8 mouse cellular contexts compared by ENCODE assay signal in the genomic region with DNA sequence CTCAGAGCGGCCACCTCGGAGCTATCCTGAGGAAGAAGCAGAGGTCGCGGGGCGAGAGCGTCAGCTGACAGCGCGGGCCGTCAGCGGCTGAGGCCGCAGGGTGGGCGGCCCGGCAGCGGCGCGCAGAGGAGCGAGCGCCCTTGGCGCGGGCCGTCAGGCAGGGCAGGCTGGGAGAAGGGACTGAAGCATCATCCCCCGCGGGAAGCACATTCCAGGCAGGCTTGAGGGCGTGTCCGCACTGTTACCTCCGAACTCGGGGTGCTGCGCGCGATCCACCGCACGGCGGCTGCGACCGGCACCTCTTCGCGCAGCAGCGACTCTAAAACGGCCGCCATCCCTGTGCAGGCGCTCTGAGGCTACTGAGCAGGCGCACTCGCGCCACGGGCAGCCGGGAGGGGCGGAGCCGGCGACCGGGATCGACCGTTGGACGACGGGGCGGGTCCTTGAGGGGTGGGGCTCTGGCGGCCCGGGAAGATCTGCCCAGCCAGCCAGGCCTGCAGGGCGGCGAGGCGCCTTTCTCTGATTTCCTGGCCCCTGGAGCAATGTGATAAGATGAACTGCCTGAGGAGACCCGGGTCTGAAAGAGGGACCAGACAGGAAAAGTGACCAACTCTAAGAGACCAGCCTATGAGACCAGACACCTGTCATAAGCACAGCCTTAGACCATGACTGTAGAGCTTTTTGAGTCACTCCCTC.
A peak's percentile ranks its signal among the peaks of the same experiment; 100 is the strongest.
DNase-seq lines count a peak whose midpoint lies in the region; ATAC-seq and TF ChIP-seq lines count a peak whose summit lies in the region.

No protein-coding gene starts in this region.

- peak overlapping the region; percentile 84 for H3K9ac ChIP-seq in heart, embryonic 11.5 days (ENCODE audit: low read depth, low read length)
- peak overlapping the region; percentile 93 for H3K9ac ChIP-seq in kidney, embryonic 16.5 days (replicated peaks; ENCODE audit: low read length)
- H3K9ac ChIP-seq in liver, adult 2 months (ENCODE audit: low read depth, low read length), result peak overlapping the region; percentile 87

- no peaks in the 10 kb centered on the region; the same call in 1 of the 2 replicates for H3K79me2 ChIP-seq in liver, adult 2 months (ENCODE audit: control insufficient read depth, insufficient read depth, low read length)
- H3K79me2 ChIP-seq in myocyte (ENCODE audit: control insufficient read depth, insufficient read depth), result peaks cover 29% of the 10 kb centered on the region

- peak overlapping the region; percentile 84 for H3K4me3 ChIP-seq in bone marrow macrophage, adult 2 months (ENCODE audit: insufficient read depth, low read length)
- peak overlapping the region; percentile 86 for H3K4me3 ChIP-seq in embryonic fibroblast, embryonic 13.5 days (ENCODE audit: insufficient read depth, low read length)
- H3K4me3 ChIP-seq in heart, embryonic 11.5 days (ENCODE audit: low read depth, low read length), result peak overlapping the region; percentile 82
- peak overlapping the region; percentile 90 for H3K4me3 ChIP-seq in kidney, embryonic 16.5 days (ENCODE audit: low read length)
- H3K4me3 ChIP-seq in liver, adult 2 months (ENCODE audit: insufficient read depth, low read depth, low read length), result peak overlapping the region; percentile 89
- peak overlapping the region; percentile 63 for H3K4me3 ChIP-seq in myocyte

- no peak for TF ChIP-seq CTCF in bone marrow macrophage, adult 2 months (IDR thresholded peaks at IDR 0.05; ENCODE audit: low read depth, low read length)
- no peak for TF ChIP-seq CTCF in embryonic fibroblast, embryonic 13.5 days (IDR thresholded peaks at IDR 0.05; ENCODE audit: borderline replicate concordance, insufficient read depth, low read length)
- TF ChIP-seq CTCF in liver, adult 2 months (IDR thresholded peaks at IDR 0.05; ENCODE audit: low read depth, low read length), result peak; percentile 9; the same call in 1 of the 2 replicates

- H3K36me3 ChIP-seq in heart, embryonic 11.5 days (ENCODE audit: control insufficient read depth, insufficient read depth, low read length), result peaks cover 12% of the 10 kb centered on the region
- H3K36me3 ChIP-seq in kidney, embryonic 16.5 days (ENCODE audit: insufficient read depth, low read length), result peaks cover 23% of the 10 kb centered on the region
- H3K36me3 ChIP-seq in liver, adult 2 months (ENCODE audit: control insufficient read depth, insufficient read depth, low read length), result peaks cover 15% of the 10 kb centered on the region
- H3K36me3 ChIP-seq in myocyte (ENCODE audit: control insufficient read depth, insufficient read depth), result peaks cover 12% of the 10 kb centered on the region
- H3K36me3 ChIP-seq in splenic B cell, adult 2 months (ENCODE audit: control insufficient read depth, insufficient read depth, low read length, poor library complexity, severe bottlenecking), result no peaks in the 10 kb centered on the region; the same call in 1 of the 2 replicates

- H3K27ac ChIP-seq in bone marrow macrophage, adult 2 months (ENCODE audit: insufficient read depth, low read depth, low read length), result peak overlapping the region; percentile 38
- peak overlapping the region; percentile 62 for H3K27ac ChIP-seq in embryonic fibroblast, embryonic 13.5 days (ENCODE audit: insufficient read depth, low read length)
- H3K27ac ChIP-seq in heart, embryonic 11.5 days (ENCODE audit: low read depth, low read length), result peak overlapping the region; percentile 94
- H3K27ac ChIP-seq in kidney, embryonic 16.5 days (ENCODE audit: low read length), result peak overlapping the region; percentile 88
- H3K27ac ChIP-seq in liver, adult 2 months (replicated peaks; ENCODE audit: insufficient read depth, low read depth, low read length), result peak overlapping the region; percentile 69

- peaks cover 10% of the 10 kb centered on the region; the same call in 1 of the 2 replicates for H3K4me1 ChIP-seq in bone marrow macrophage, adult 2 months (ENCODE audit: control insufficient read depth, insufficient read depth, low read length)
- peaks cover 4% of the 10 kb centered on the region for H3K4me1 ChIP-seq in embryonic fibroblast, embryonic 13.5 days (ENCODE audit: control insufficient read depth, insufficient read depth, low read length)
- peaks cover 24% of the 10 kb centered on the region for H3K4me1 ChIP-seq in heart, embryonic 11.5 days (ENCODE audit: control insufficient read depth, insufficient read depth, low read length)
- peaks cover 27% of the 10 kb centered on the region for H3K4me1 ChIP-seq in kidney, embryonic 16.5 days (ENCODE audit: insufficient read depth, low read length)
- peaks cover 7% of the 10 kb centered on the region for H3K4me1 ChIP-seq in liver, adult 2 months (ENCODE audit: control insufficient read depth, insufficient read depth, low read length)

- no peaks in the 10 kb centered on the region for H3K27me3 ChIP-seq in heart, embryonic 11.5 days (ENCODE audit: control insufficient read depth, insufficient read depth, low read length)
- H3K27me3 ChIP-seq in kidney, embryonic 16.5 days (ENCODE audit: insufficient read depth, low read length), result no peaks in the 10 kb centered on the region
- H3K27me3 ChIP-seq in liver, adult 2 months (ENCODE audit: control insufficient read depth, insufficient read depth, low read length), result no peaks in the 10 kb centered on the region
- H3K27me3 ChIP-seq in myocyte (ENCODE audit: control insufficient read depth, insufficient read depth, insufficient read length), result no peaks in the 10 kb centered on the region
- no peaks in the 10 kb centered on the region for H3K27me3 ChIP-seq in splenic B cell, adult 2 months (ENCODE audit: control insufficient read depth, insufficient read depth, low read length, poor library complexity, severe bottlenecking)

- peak; percentile 96 for DNase-seq in A20 (ENCODE audit: low read depth, low spot score)
- DNase-seq in liver, adult 2 months (ENCODE audit: extremely low read depth, low read depth, low spot score), result peak; percentile 76
- DNase-seq in splenic B cell, adult 2 months (ENCODE audit: low read depth, low spot score), result peak; percentile 94

- peak overlapping the region; percentile 62 for H3ac ChIP-seq in myocyte (ENCODE audit: control insufficient read depth, insufficient read length)

- no peaks in the 10 kb centered on the region for H3K9me3 ChIP-seq in heart, embryonic 11.5 days (replicated peaks; ENCODE audit: control insufficient read depth, low read length)
- no peaks in the 10 kb centered on the region for H3K9me3 ChIP-seq in kidney, embryonic 16.5 days (ENCODE audit: low read length)

- H3K4me2 ChIP-seq in heart, embryonic 11.5 days, result peak overlapping the region; percentile 100
- peak overlapping the region; percentile 75 for H3K4me2 ChIP-seq in kidney, embryonic 16.5 days (replicated peaks; ENCODE audit: low read depth, low read length)
- H3K4me2 ChIP-seq in myocyte (ENCODE audit: low read depth), result peak overlapping the region; percentile 92

- under 1% methylated on average over 61 of the region's 61 CpGs for WGBS in heart, embryonic 11.5 days (ENCODE audit: insufficient replicate concordance)
- under 1% methylated on average over 60 of the region's 61 CpGs for WGBS in kidney, embryonic 16.5 days
- WGBS in liver, adult 2 months, result 0% methylated on average over 60 of the region's 61 CpGs

- no peak for TF ChIP-seq POLR2A in bone marrow macrophage, adult 2 months (IDR thresholded peaks at IDR 0.05; ENCODE audit: borderline replicate concordance, low read depth, low read length)
- peak; percentile 90 for TF ChIP-seq POLR2A in embryonic fibroblast, embryonic 13.5 days (IDR thresholded peaks at IDR 0.05; ENCODE audit: low read depth, low read length)
- peak; percentile 86 for TF ChIP-seq POLR2A in liver, adult 2 months (IDR thresholded peaks at IDR 0.05; ENCODE audit: extremely low read depth, insufficient read depth, low read length)
- peak; percentile 95 for TF ChIP-seq POLR2A in myocyte (IDR thresholded peaks at IDR 0.05; ENCODE audit: insufficient read length, low read depth)

- peak; percentile 95 for ATAC-seq in heart, embryonic 11.5 days (replicated peaks; ENCODE audit: insufficient number of reproducible peaks, low FRiP score, low TSS enrichment)
- ATAC-seq in kidney, embryonic 16.5 days (ENCODE audit: low FRiP score, low TSS enrichment), result peak; percentile 98

TF ChIP-seq in myocyte, 11 proteins besides CTCF, POLR2A, EP300 and RAD21:
- TF ChIP-seq MYOG (IDR thresholded peaks at IDR 0.05; ENCODE audit: control insufficient read depth in 1 of 3, insufficient read depth in 1 of 3, insufficient read length in 2 of 3, low read depth in 2 of 3) (no peak), POLR2AphosphoS2 (IDR thresholded peaks at IDR 0.05; ENCODE audit: insufficient read length, low read depth) (peak; percentile 97), REST (IDR thresholded peaks at IDR 0.05; ENCODE audit: insufficient read depth, insufficient read length) (peak; percentile 39)

Comparison
In these comparisons a context has a peak if more than half of its experiments do, and no peak if none do; other contexts are left out.
1. Peak in every context shown above with its lines: DNase-seq, ATAC-seq, H3K4me3 ChIP-seq and H3K27ac ChIP-seq.
2. H3K27ac ChIP-seq: peak in every context shown above with its lines; median percentile 94 in heart, embryonic 11.5 days; 88 in kidney, embryonic 16.5 days; 69 in liver, adult 2 months; 62 in embryonic fibroblast, embryonic 13.5 days; 38 in bone marrow macrophage, adult 2 months.